Mouse (Mus musculus): Measurements from ENCODE around the gene Pts. TPM values are rescaled to one million over a fixed set of nuclear protein-coding genes. Genes with fewer than 3 reads are reported as not detected.

The Pts gene
- total RNA-seq, 2 experiments from 2014 or later: 10.4 to 11.9 TPM

GRCm38 (mm10) chr9:50552206-50552605, 23.7 kb upstream of the Pts start:
- DNase-seq: no peak
- Histone ChIP-seq H3K4me3 (no peak overlapping the region), H3K27ac (no peak overlapping the region)
- intact Hi-C loops (cut with DNase I): no loop called here
- TF ChIP-seq CTCF (IDR thresholded peaks at IDR 0.05): no peak

- intact Hi-C loops (cut with DNase I): no loop called here
- Histone ChIP-seq H3K4me3 (no peak overlapping the region), H3K27ac (no peak overlapping the region)
- no peak for TF ChIP-seq CTCF (IDR thresholded peaks at IDR 0.05)
- DNase-seq: no peak
These were observed 20.4 kb upstream of the Pts start for GRCm38 (mm10) chr9:50548936-50549335.

- Histone ChIP-seq H3K4me3 (no peak overlapping the region), H3K27ac (no peak overlapping the region)
- no peak for TF ChIP-seq CTCF (IDR thresholded peaks at IDR 0.05)
- no peak for DNase-seq
- intact Hi-C loops (cut with DNase I): no loop called here
These were observed 19.4 kb upstream of the Pts start for GRCm38 (mm10) chr9:50547859-50548478.

DNA sequence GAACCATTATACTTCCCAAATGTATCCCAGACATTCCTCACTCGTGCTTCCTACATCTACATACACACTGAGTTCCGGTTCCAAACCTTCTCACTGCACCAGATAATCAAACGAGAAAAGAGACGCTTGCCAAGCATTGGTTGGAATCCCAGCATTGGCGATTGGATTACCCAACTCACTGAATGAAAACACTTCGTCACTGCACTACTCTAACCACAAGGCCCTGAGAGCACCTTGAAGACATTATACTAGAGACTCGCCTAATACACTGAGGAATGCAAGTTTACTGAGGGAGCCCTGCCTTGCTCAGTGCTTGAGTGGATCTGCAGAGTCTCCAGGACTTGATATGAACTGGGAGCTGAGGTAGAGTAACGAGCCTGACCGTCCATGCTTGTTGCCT, 13.9 kb upstream of the Pts start:
- Histone ChIP-seq H3K27ac (no peak overlapping the region), H3K4me3 (no peak overlapping the region)
- TF ChIP-seq CTCF (IDR thresholded peaks at IDR 0.05): no peak
- intact Hi-C loops (cut with DNase I): no loop called here
- DNase-seq: no peak

GRCm38 (mm10) chr9:50540170-50540569, 11.6 kb upstream of the Pts start:
- no peak for DNase-seq
- intact Hi-C loops (cut with DNase I): no loop called here
- peak overlapping the region; percentile 38; the same call in 1 of the 2 replicates for H3K27ac ChIP-seq
- TF ChIP-seq CTCF (IDR thresholded peaks at IDR 0.05): no peak
- no peak overlapping the region for H3K4me3 ChIP-seq

DNA sequence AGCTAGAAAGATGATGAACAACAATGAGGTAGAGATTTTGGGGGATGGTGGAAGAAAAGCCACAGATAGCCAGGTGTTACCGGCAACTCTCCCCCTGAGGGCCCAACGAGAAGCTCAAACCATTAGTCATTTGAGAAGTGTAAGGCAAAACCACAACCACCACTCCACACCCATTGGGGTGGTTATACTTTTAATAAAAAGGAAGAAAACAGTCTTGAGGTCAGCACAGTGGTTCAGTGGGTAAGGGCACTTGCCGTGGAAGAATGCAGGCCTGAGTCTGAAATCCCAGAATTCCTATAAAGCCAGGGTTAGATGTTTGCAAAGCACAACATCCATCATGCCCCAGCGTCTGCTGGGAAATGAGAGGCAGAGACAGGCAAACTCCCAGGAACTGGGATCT, 8.8 kb upstream of the Pts start:
- intact Hi-C loops (cut with DNase I): no loop called here
- TF ChIP-seq CTCF (IDR thresholded peaks at IDR 0.05): no peak

GRCm38 (mm10) chr9:50536603-50537135, 8.1 kb upstream of the Pts start:
- intact Hi-C loops (cut with DNase I): no loop called here
- Histone ChIP-seq H3K27ac (no peak overlapping the region), H3K4me3 (no peak overlapping the region)
- no peak for TF ChIP-seq CTCF (IDR thresholded peaks at IDR 0.05)
- DNase-seq: no peak

More for the DNA sequence above, 8.8 kb upstream of the Pts start:
- H3K4me3 ChIP-seq: no peak overlapping the region
- no peak overlapping the region for H3K27ac ChIP-seq
- no peak for DNase-seq

GRCm38 (mm10) chr9:50535930-50536329, 7.4 kb upstream of the Pts start:
- no peak for TF ChIP-seq CTCF (IDR thresholded peaks at IDR 0.05)
- no peak overlapping the region for H3K4me3 ChIP-seq
- intact Hi-C loops (cut with DNase I): no loop called here
- no peak overlapping the region for H3K27ac ChIP-seq
- DNase-seq: no peak

GRCm38 (mm10) chr9:50533791-50534190, 5.3 kb upstream of the Pts start:
- no peak for DNase-seq
- TF ChIP-seq CTCF (IDR thresholded peaks at IDR 0.05): no peak
- intact Hi-C loops (cut with DNase I): loop anchor here (5.0 kb wide), 1 partner anchor 201 kb away; no protein-coding TSS in a partner anchor
- Histone ChIP-seq H3K4me3 (peak overlapping the region; percentile 41), H3K27ac (peak overlapping the region; percentile 46; the same call in 1 of the 2 replicates)

- TF ChIP-seq CTCF (IDR thresholded peaks at IDR 0.05): no peak
- no peak for DNase-seq
- peak overlapping the region; percentile 46; the same call in 1 of the 2 replicates for H3K27ac ChIP-seq
- H3K4me3 ChIP-seq: peak overlapping the region; percentile 41
- intact Hi-C loops (cut with DNase I): loop anchor here (5.0 kb wide), 1 partner anchor 201 kb away; no protein-coding TSS in a partner anchor
These were observed 4.8 kb upstream of the Pts start for GRCm38 (mm10) chr9:50533328-50533727.

DNA sequence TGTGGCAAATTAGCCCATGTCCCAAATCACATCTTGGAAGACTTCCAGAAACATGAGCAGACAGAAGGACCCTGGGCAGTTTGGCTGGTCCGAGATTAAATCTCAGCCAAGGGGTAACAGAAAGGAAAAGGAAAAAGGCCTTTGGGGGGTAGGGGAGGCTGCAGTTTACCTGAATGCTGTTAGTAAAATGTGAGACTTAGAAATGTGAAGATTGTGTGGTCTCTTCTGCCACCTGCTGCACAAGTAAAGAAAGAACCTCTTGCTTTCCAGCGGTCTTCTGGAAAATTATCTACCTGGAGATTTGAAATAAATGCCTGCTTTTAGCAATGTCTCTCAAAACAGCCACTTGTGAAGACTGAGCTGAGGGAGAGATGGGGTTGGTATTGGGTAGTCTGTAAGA, 2.4 kb upstream of the Pts start:
- DNase-seq: no peak
- peak; percentile 64 for TF ChIP-seq CTCF (IDR thresholded peaks at IDR 0.05)
- intact Hi-C loops (cut with DNase I): loop anchor here (2.0 to 5.0 kb wide), 2 partner anchors 86 to 199 kb away; no protein-coding TSS in a partner anchor
- no peak overlapping the region for H3K27ac ChIP-seq
- no peak overlapping the region for H3K4me3 ChIP-seq

- no peak for DNase-seq
- intact Hi-C loops (cut with DNase I): loop anchor here (1.0 to 2.0 kb wide), 2 partner anchors 65 to 1033 kb away; no protein-coding TSS in a partner anchor
- peak overlapping the region; percentile 98 for H3K27ac ChIP-seq
- TF ChIP-seq CTCF (IDR thresholded peaks at IDR 0.05): no peak
- H3K4me3 ChIP-seq: peak overlapping the region; percentile 83
These were observed 664 bp downstream of the Pts start for GRCm38 (mm10) chr9:50527860-50528259.

- intact Hi-C loops (cut with DNase I): no loop called here
- no peak for TF ChIP-seq CTCF (IDR thresholded peaks at IDR 0.05)
- no peak overlapping the region for H3K4me3 ChIP-seq
- H3K27ac ChIP-seq: no peak overlapping the region
- no peak for DNase-seq
These were observed 2.9 kb downstream of the Pts start for GRCm38 (mm10) chr9:50525585-50525984.

DNA sequence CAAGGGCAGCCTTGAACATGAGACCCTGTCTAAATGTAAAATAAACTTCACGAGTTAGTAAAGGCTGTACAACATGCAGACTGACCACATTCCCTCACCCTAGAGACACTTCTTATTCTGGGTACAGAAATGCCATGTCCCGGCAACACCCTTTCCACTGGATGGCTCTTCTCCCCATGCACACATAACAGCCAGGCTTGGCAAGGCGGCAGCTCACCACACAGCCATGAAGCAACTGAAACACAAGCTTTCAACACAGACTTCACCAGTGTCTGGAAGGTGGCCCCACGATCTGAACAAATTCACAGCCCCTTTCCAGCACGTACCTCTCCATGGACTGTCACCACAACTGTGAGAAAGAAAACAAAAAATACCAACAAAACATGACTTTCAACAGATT, 3.6 kb downstream of the Pts start:
- no peak for DNase-seq
- Histone ChIP-seq H3K4me3 (no peak overlapping the region), H3K27ac (no peak overlapping the region)
- no peak for TF ChIP-seq CTCF (IDR thresholded peaks at IDR 0.05)
- intact Hi-C loops (cut with DNase I): no loop called here
